Mouse (Mus musculus): ENCODE measurements around the gene Ftsj1.

The Ftsj1 gene

GRCm38 (mm10) chrX:8252334-8253285 is at the start of gene Ftsj1:
Gene Ftsj1, minus strand, starts transcription at chrX:8252406.
- DNase-seq (ENCODE audit: low read depth, low spot score): peak; percentile 93

GRCm38 (mm10) chrX:8288621-8289020 is 36.4 kb upstream of the Ftsj1 start:
- DNase-seq (ENCODE audit: low read depth, low spot score): no peak

- no peak for DNase-seq (ENCODE audit: low read depth, low spot score)
Measured at GRCm38 (mm10) chrX:8274056-8274455, 21.9 kb upstream of the Ftsj1 start.

- no peak for DNase-seq (ENCODE audit: low read depth, low spot score)
Measured at GRCm38 (mm10) chrX:8272000-8272399, 19.8 kb upstream of the Ftsj1 start.

- no peak for DNase-seq (ENCODE audit: low read depth, low spot score)
Measured at GRCm38 (mm10) chrX:8271083-8271820, 19.0 kb upstream of the Ftsj1 start, which contains the start of gene Slc38a5. Gene Slc38a5, plus strand, starts transcription at chrX:8271133.

- no peak for DNase-seq (ENCODE audit: low read depth, low spot score)
Measured at GRCm38 (mm10) chrX:8264222-8264621, 12.0 kb upstream of the Ftsj1 start.

GRCm38 (mm10) chrX:8263156-8263804 is 11.1 kb upstream of the Ftsj1 start:
- DNase-seq (ENCODE audit: low read depth, low spot score): no peak

- DNase-seq (ENCODE audit: low read depth, low spot score): no peak
Measured at GRCm38 (mm10) chrX:8259478-8259877, 7.3 kb upstream of the Ftsj1 start.

- DNase-seq (ENCODE audit: low read depth, low spot score): peak; percentile 30
Measured at GRCm38 (mm10) chrX:8255807-8256206, 3.6 kb upstream of the Ftsj1 start.

- DNase-seq (ENCODE audit: low read depth, low spot score): no peak
Measured at GRCm38 (mm10) chrX:8253711-8254110, 1.5 kb upstream of the Ftsj1 start.

- DNase-seq (ENCODE audit: low read depth, low spot score): no peak
Measured at GRCm38 (mm10) chrX:8251789-8252333, 345 bp downstream of the Ftsj1 start.

- no peak for DNase-seq (ENCODE audit: low read depth, low spot score)
Measured at GRCm38 (mm10) chrX:8248542-8249120, 3.6 kb downstream of the Ftsj1 start.

- peak; percentile 3 for DNase-seq (ENCODE audit: low read depth, low spot score)
Measured at GRCm38 (mm10) chrX:8247680-8248079, 4.5 kb downstream of the Ftsj1 start.

GRCm38 (mm10) chrX:8238804-8239395 is 13.3 kb downstream of the Ftsj1 start:
- no peak for DNase-seq (ENCODE audit: low read depth, low spot score)

- no peak for DNase-seq (ENCODE audit: low read depth, low spot score)
Measured at GRCm38 (mm10) chrX:8236704-8237103, 15.5 kb downstream of the Ftsj1 start.

- no peak for DNase-seq (ENCODE audit: low read depth, low spot score)
Measured at GRCm38 (mm10) chrX:8233602-8234001, 18.6 kb downstream of the Ftsj1 start.

GRCm38 (mm10) chrX:8230272-8230671 is 21.9 kb downstream of the Ftsj1 start:
- DNase-seq (ENCODE audit: low read depth, low spot score): peak; percentile 54

GRCm38 (mm10) chrX:8223473-8223872 is 28.7 kb downstream of the Ftsj1 start:
- no peak for DNase-seq (ENCODE audit: low read depth, low spot score)

GRCm38 (mm10) chrX:8222678-8223421 is 29.4 kb downstream of the Ftsj1 start:
- DNase-seq (ENCODE audit: low read depth, low spot score): no peak

GRCm38 (mm10) chrX:8222296-8222677 is 29.9 kb downstream of the Ftsj1 start:
- DNase-seq (ENCODE audit: low read depth, low spot score): no peak
